ENCODE assay signal across 30 mouse cellular contexts in the genomic region with DNA sequence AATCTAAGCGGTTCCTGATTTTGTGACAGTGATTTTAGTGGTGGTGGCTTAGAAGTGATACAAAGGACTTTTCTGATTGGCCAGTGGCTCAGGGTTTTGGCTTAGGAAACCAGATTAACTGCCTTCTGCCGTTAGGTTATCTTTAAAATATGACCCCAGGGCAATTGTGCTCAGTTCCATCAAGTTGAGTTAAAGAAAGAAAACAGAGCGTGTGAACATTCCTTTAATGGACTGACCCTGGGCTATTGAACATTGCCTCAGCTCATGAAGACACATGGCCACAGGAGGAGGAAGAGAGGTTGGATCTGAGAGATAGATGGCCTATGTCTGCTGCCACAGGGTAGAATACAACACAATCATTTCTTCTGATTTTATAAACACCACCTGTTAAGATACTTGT.
"Had no signal": no experiment of that assay in that cellular context is flagged by ENCODE, and none has a peak within 500 bp of the region (broad histone marks: within the 10 kb centered on the region; RNA-seq: fewer than 3 reads in every experiment).

No protein-coding gene starts in this region.

- H3K27ac ChIP-seq: limb, embryonic 10.5 days; limb, embryonic 12.5 days; limb, embryonic 13.5 days; limb, embryonic 15.5 days; liver, embryonic 12.5 days; liver, embryonic 13.5 days; liver, embryonic 14.5 days; liver, embryonic 15.5 days; lung, embryonic 15.5 days; macrophage; midbrain, embryonic 10.5 days; midbrain, embryonic 12.5 days; midbrain, embryonic 13.5 days; midbrain, embryonic 15.5 days had no signal

- H3K4me1 ChIP-seq: limb, embryonic 10.5 days; limb, embryonic 12.5 days; limb, embryonic 13.5 days; limb, embryonic 15.5 days; liver, embryonic 15.5 days; lung, embryonic 15.5 days; midbrain, embryonic 10.5 days; midbrain, embryonic 12.5 days had no signal

- H3K36me3 ChIP-seq: limb, embryonic 10.5 days; limb, embryonic 12.5 days; limb, embryonic 13.5 days; limb, embryonic 15.5 days; liver, embryonic 12.5 days; liver, embryonic 13.5 days; liver, embryonic 15.5 days; lung, embryonic 15.5 days; midbrain, embryonic 10.5 days; midbrain, embryonic 12.5 days; midbrain, embryonic 13.5 days; midbrain, embryonic 15.5 days had no signal

- DNase-seq: left cerebral cortex, postnatal 4 days; liver; liver, embryonic 13.5 days; liver, postnatal 0 days; lung, adult 18-20 months; lung, adult 2 months; lung, embryonic 14.5 days; lung, postnatal 10 days; lung, postnatal 14 days; lung, postnatal 36 days; lung, postnatal 4 days had no signal

- H3K27me3 ChIP-seq: limb, embryonic 12.5 days; limb, embryonic 13.5 days; limb, embryonic 15.5 days; liver, embryonic 12.5 days; liver, embryonic 13.5 days; liver, embryonic 15.5 days; lung, embryonic 15.5 days; megakaryocyte, embryonic 14.5 days; midbrain, embryonic 12.5 days; midbrain, embryonic 13.5 days; midbrain, embryonic 15.5 days had no signal

- ATAC-seq: liver, embryonic 12.5 days; liver, postnatal 0 days; lung, postnatal 0 days; midbrain, embryonic 13.5 days; midbrain, embryonic 15.5 days; midbrain, embryonic 16.5 days had no signal

- H3K9me3 ChIP-seq: limb, embryonic 10.5 days; limb, embryonic 12.5 days; limb, embryonic 13.5 days; limb, embryonic 15.5 days; liver, embryonic 12.5 days; liver, embryonic 13.5 days; liver, embryonic 15.5 days; lung, embryonic 15.5 days; megakaryocyte, embryonic 14.5 days; midbrain, embryonic 10.5 days; midbrain, embryonic 12.5 days; midbrain, embryonic 13.5 days; midbrain, embryonic 15.5 days had no signal

- H3K4me2 ChIP-seq: limb, embryonic 12.5 days; limb, embryonic 13.5 days; limb, embryonic 15.5 days; liver, embryonic 11.5 days; liver, embryonic 12.5 days; liver, embryonic 13.5 days; liver, embryonic 15.5 days; lung, embryonic 14.5 days; lung, embryonic 15.5 days; midbrain, embryonic 11.5 days; midbrain, embryonic 12.5 days; midbrain, embryonic 13.5 days; midbrain, embryonic 15.5 days had no signal

- H3K9ac ChIP-seq: limb, embryonic 12.5 days; limb, embryonic 13.5 days; limb, embryonic 15.5 days; liver, embryonic 12.5 days; liver, embryonic 13.5 days; liver, embryonic 14.5 days; liver, embryonic 15.5 days; liver, postnatal 0 days; lung, embryonic 14.5 days; lung, embryonic 15.5 days; midbrain, embryonic 12.5 days; midbrain, embryonic 13.5 days; midbrain, embryonic 15.5 days had no signal

- H3K4me3 ChIP-seq: limb, embryonic 10.5 days; limb, embryonic 12.5 days; limb, embryonic 13.5 days; limb, embryonic 15.5 days; liver, embryonic 12.5 days; liver, embryonic 13.5 days; liver, embryonic 15.5 days; lung, embryonic 15.5 days; megakaryocyte, embryonic 14.5 days; midbrain, embryonic 10.5 days; midbrain, embryonic 12.5 days; midbrain, embryonic 13.5 days; midbrain, embryonic 15.5 days; myocyte had no signal
